Mouse (Mus musculus): ENCODE results near the gene Skint6.

- no peak for TF ChIP-seq CTCF (IDR thresholded peaks at IDR 0.05; ENCODE audit: extremely low read depth, insufficient read length, insufficient replicate concordance, low read depth, low read length)
- no peak for TF ChIP-seq POLR2A (IDR thresholded peaks at IDR 0.05; ENCODE audit: low read depth, low read length)
These were observed at the start of gene Skint6 for GRCm38 (mm10) chr4:113286873-113287272.

All from small intestine, adult 2 months (tissue).